Comparison of ENCODE assay signal across 10 mouse cellular contexts in the genomic region with DNA sequence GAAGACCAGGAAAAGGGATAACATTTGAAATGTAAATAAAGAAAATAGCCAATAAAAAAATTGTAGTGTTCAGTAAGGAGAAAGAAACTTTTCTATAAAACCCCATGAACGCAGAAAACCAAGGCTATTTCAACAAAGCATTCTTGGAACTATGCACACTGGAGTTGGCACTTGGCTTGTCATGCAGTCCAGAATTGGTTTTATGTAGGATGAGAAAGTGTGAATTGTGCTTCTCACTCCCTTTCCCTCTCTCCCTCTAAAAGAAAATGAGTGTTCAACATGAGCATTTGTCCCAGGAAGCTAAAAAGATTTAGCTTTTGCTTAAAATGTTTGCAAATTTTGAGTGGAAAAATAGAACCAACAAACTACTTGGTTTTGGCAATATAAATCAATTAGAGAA.
"Had no signal": no experiment of that assay in that cellular context is flagged by ENCODE, and none has a peak within 500 bp of the region (broad histone marks: within the 10 kb centered on the region; RNA-seq: fewer than 3 reads in every experiment).

No protein-coding gene starts in this region.

- DNase-seq: kidney, adult 18-20 months; kidney, postnatal 14 days; layer of hippocampus, postnatal 36 days; lung, embryonic 14.5 days; lung, postnatal 10 days; lung, postnatal 4 days; midbrain, embryonic 14.5 days; thymus, postnatal 36 days had no signal

- ATAC-seq: intestine, embryonic 15.5 days; liver, embryonic 12.5 days had no signal
